Mouse (Mus musculus): Measurements from ENCODE around the gene Slc22a23.

GRCm38 (mm10) chr13:34248941-34249920 lies 95.8 kb downstream of the Slc22a23 start:
- TF ChIP-seq CTCF (IDR thresholded peaks at IDR 0.05; ENCODE audit: borderline replicate concordance, control insufficient read depth, extremely low read depth, insufficient read depth, low read length, poor library complexity): no peak
- TF ChIP-seq POLR2A (IDR thresholded peaks at IDR 0.05; ENCODE audit: control insufficient read depth, extremely low read depth, insufficient read depth, low read length, poor library complexity): no peak

Measured in thymus, adult 2 months (tissue).